Mouse (Mus musculus) regulatory T cell (primary cell): ENCODE results near the gene Tas2r114.

Experiments
- in situ Hi-C: fragments of 300-600 bp; cut with MboI, MseI; formaldehyde crosslinking; loops from one replicate; pipeline ENCODE4 v1.15.1; 2025; ENCODE audit warnings: high pct_unique_total_duplicates

The Tas2r114 gene

DNA sequence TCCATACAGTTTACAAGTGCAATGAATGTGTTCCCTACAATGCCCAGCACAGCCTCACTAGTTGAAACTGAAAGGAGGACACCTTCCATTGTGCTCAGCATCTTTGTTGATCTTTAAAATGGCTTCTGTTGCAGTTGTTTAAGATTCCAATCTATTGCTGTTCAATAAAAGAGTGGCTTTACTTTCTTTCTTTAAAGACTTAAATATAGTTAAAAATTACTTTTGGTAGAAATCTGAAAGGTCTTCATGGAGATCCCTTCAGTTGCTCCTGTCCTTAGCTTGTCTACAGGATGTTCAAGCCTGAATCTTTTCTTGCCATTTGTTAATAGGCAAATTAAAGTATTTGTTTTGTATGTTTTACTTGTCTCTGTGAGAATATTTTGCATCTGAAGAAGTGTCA lies at the start of gene Tas2r114:
TSS of gene Tas2r114 (minus strand) at position 101 of the 400 bp plus-strand sequence.
- in situ Hi-C loops, result no loop called here

DNA sequence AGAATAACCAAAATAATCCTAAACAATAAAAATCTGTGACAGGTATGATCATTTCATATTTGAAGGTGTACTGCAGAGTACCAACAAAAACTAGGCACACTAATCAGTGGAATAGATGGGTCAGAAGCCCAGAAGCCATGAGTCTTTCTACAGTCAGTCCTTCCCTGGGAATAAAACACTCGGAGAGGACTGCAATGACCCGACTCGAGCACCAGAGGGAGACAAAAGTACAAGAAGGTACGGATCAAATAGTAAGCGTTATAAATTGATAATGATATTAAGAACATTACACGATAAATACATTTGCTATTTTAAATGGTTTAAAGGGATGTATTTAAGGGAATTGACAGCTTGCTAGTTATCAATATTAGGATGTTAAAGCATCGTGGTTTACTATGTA lies 22.9 kb upstream of the Tas2r114 start:
- in situ Hi-C loops, result no loop called here

DNA sequence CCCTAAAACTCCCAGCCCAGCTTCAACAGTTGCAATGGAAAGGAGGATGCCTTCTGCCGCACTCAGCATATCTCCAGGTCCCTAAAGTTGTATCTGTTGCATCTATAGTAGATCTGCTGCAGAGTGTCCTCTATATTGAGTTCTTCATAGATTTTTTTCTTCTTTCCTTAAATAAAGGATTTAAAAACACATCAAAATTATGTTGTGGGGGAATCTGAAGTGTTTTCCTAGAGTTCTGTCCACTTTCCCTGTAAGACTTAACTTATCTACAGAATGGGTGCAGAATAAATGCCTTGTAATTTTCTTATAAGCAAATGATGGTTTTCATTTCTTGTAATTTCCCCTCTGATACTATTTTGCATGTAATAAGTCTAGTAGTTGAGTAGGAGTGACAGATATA lies 2.5 kb downstream of the Tas2r114 start, which contains the start of gene Tas2r105:
TSS of gene Tas2r105 (minus strand) at position 101 of the 400 bp plus-strand sequence.
- in situ Hi-C loops, result no loop called here

DNA sequence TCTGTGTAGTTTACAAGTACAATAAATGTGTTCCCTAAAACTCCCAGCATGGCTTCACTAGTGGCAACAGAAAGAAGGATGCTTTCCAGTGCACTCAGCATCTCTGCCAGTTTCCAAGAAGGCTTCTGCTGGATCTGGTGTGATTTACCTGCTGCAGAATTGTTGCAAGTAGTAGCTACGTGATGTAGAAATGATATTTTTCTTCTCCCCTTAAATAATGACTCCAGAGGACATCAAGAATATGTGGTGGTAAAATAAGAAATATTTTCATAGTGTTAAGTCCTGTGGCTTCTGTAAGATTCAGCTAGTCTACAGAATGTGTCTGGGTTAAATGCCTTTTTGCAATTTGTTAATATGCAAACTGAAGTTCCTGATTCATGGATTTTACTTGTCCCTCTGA lies 4.2 kb downstream of the Tas2r114 start, which contains the start of gene Tas2r104:
TSS of gene Tas2r104 (minus strand) at position 101 of the 400 bp plus-strand sequence.
- in situ Hi-C loops, result no loop called here

DNA sequence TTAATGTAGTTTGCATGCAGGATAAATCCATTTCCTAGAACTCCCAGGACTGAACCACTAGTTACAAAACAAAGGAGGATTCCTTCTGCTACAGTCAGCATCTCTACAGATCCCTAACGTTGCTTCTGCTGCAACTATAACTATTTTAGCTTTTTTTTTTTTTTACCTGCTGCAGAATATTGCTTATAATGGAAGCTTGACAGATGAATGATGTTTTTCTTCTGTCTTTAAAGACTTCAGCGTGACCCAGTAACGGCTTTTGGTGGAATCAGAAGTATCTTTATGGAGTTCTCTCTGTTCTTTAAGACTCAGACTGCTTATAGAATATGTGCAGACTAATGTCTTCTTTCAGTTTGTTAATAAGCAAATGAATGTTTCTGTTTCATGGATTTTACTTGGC lies 11.1 kb downstream of the Tas2r114 start, which contains the start of gene Tas2r106:
TSS of gene Tas2r106 (minus strand) at position 101 of the 400 bp plus-strand sequence.
- in situ Hi-C loops, result no loop called here

DNA sequence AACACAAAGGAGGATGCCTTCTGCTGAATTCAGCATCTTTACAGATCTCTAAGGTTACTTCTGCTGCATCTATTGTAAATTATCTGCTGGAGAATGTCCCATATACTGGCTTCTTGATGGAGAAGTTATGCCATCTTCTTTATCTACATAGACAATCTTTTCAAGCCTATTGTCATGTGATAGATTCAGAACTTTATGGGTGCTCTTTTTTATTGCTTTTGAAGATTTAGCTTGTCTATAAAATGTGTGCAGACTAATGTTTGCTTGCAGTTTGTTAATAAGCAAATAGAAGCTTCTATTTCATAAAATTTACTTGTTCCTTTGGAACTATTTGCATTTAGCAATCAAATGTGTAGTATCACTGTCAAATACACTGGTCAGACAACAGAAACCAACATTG lies 29.8 kb downstream of the Tas2r114 start, which contains the start of gene Tas2r107:
TSS of gene Tas2r107 (minus strand) at position 101 of the 400 bp plus-strand sequence.
- in situ Hi-C loops, result no loop called here
